Mouse (Mus musculus): ENCODE measurements at regions not wholly inside any gene's neighbourhood (a gene's known extent, or its start where the extent isn't known, plus 50 kb on each side); places are given as distances from the start of the nearest gene placed in this dataset.

GRCm38 (mm10) chr16:29057076-29057475 lies 127.6 kb upstream of the Mb21d2 start:
- TF ChIP-seq CTCF (conservative IDR thresholded peaks at IDR 0.05; ENCODE audit: low read length), result no peak
- no peak for TF ChIP-seq NANOG (IDR thresholded peaks at IDR 0.05; ENCODE audit: borderline replicate concordance, low read length)
- no peak for TF ChIP-seq POU5F1 (IDR thresholded peaks at IDR 0.05; ENCODE audit: borderline replicate concordance, low read length)

All from E14TG2a.4 (cell line).